Mouse (Mus musculus) erythroblast, adult 5-6 weeks (primary cell): ENCODE measurements around the gene Acsm3. TPM values are rescaled to one million over a fixed set of nuclear protein-coding genes. Genes with fewer than 3 reads are reported as not detected.
"Not testable (repeated sequence)": the region's sequence is repeated elsewhere in the genome, so short reads cannot be mapped to it uniquely, and the experiment has no call there.

ENCODE experiments used
- ATAC-seq: replicated peaks from 2 replicates; pipeline ENCODE4 v1.8.0; 2016; ENCODE audit warnings: moderate number of reproducible peaks, mild to moderate bottlenecking, moderate TSS enrichment, inconsistent platforms; ENCODE audit not compliant: poor library complexity, low FRiP score, severe bottlenecking
- total RNA-seq, 2 experiments: library from RNA; stranded (forward) in 1 of 2; stranded (reverse) in 1 of 2; fragments of 150-400 nt in 1 of 2; fragments of 200-764, 138-1000 nt in 1 of 2; gene quantifications; 2 replicates each; pipeline versions ENCODE4 v1.2.3 to v1.2.4; 2015 to 2017; ENCODE audit warnings: low replicate concordance in 2 of 2

The Acsm3 gene
- total RNA-seq (2015; ENCODE audit: low replicate concordance) (not detected in 2 replicates), total RNA-seq (2017; ENCODE audit: low replicate concordance) (not detected in 2 replicates)

- ATAC-seq, result no peak
Measured at GRCm38 (mm10) chr7:119760527-119760951, at the start of gene Acsm3. Acsm3 (plus strand) TSS chr7:119760923.

- ATAC-seq, result no peak
Measured at GRCm38 (mm10) chr7:119714111-119714510, 46.6 kb upstream of the Acsm3 start.

GRCm38 (mm10) chr7:119720253-119720946 lies 40.3 kb upstream of the Acsm3 start, which contains the start of gene Thumpd1:
Thumpd1 (minus strand) TSS chr7:119720798.
- ATAC-seq, result peak; percentile 88

GRCm38 (mm10) chr7:119720947-119721310 lies 39.8 kb upstream of the Acsm3 start:
- ATAC-seq, result peak; percentile 31; the same call in 1 of the 2 replicates

- ATAC-seq, result no peak
Measured at GRCm38 (mm10) chr7:119727621-119728020, 33.1 kb upstream of the Acsm3 start.

GRCm38 (mm10) chr7:119731262-119731661 lies 29.5 kb upstream of the Acsm3 start:
- not testable (repeated sequence) for ATAC-seq

- ATAC-seq, result no peak
Measured at GRCm38 (mm10) chr7:119738877-119739276, 21.8 kb upstream of the Acsm3 start.

- 0 out of 2 replicates have a peak, but pooled peaks have one; percentile 39 for ATAC-seq
Measured at GRCm38 (mm10) chr7:119739798-119740468, 20.8 kb upstream of the Acsm3 start.

GRCm38 (mm10) chr7:119744321-119744720 lies 16.4 kb upstream of the Acsm3 start:
- no peak for ATAC-seq

- ATAC-seq, result no peak
Measured at GRCm38 (mm10) chr7:119745869-119746268, 14.9 kb upstream of the Acsm3 start.

- ATAC-seq, result no peak
Measured at GRCm38 (mm10) chr7:119748761-119749160, 12.0 kb upstream of the Acsm3 start.

GRCm38 (mm10) chr7:119749942-119750341 lies 10.8 kb upstream of the Acsm3 start:
- no peak for ATAC-seq

- ATAC-seq, result no peak
Measured at GRCm38 (mm10) chr7:119753696-119754095, 7.0 kb upstream of the Acsm3 start.

GRCm38 (mm10) chr7:119762166-119762697 lies 1.5 kb downstream of the Acsm3 start:
- no peak for ATAC-seq

- ATAC-seq, result no peak
Measured at GRCm38 (mm10) chr7:119764377-119764776, 3.7 kb downstream of the Acsm3 start.

- no peak for ATAC-seq
Measured at GRCm38 (mm10) chr7:119766996-119767395, 6.3 kb downstream of the Acsm3 start.

- no peak for ATAC-seq
Measured at GRCm38 (mm10) chr7:119769895-119770294, 9.2 kb downstream of the Acsm3 start.

- no peak for ATAC-seq
Measured at GRCm38 (mm10) chr7:119783453-119783852, 22.7 kb downstream of the Acsm3 start.

GRCm38 (mm10) chr7:119784908-119785307 lies 24.2 kb downstream of the Acsm3 start:
- peak; percentile 71 for ATAC-seq

- no peak for ATAC-seq
Measured at GRCm38 (mm10) chr7:119789024-119789423, 28.3 kb downstream of the Acsm3 start.
